Mouse (Mus musculus): ENCODE results near the gene Cdk7.
"Not testable (repeated sequence)": the region's sequence is repeated elsewhere in the genome, so short reads cannot be mapped to it uniquely, and the experiment has no call there.

Cdk7 gene

GRCm38 (mm10) chr13:100730861-100731176 lies at the start of gene Cdk7:
Gene Cdk7, minus strand, starts transcription at chr13:100730939.
- peak; percentile 96 for DNase-seq

- no peak for DNase-seq
These were observed 46.8 kb upstream of the Cdk7 start for GRCm38 (mm10) chr13:100777491-100777890.

DNA sequence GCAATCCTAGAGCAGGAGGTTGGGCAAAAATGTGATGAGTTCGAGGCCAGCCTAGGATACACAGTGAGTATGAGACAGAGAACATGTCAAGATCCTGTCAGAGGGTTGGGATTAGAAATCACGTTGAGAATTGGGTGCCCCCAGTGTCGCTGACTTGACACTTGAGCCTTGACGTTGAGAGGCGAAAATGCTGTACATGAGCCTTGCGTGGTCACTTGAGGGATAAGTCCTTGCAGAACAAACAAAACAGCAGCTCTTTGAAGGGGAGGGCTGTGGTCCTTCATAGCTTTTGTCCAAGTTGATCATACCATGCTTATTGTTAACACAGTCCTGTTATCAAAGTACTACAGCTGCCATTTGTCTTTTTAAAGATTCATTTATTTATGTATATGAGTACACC lies 46.0 kb upstream of the Cdk7 start:
- no peak for DNase-seq

- no peak for DNase-seq
These were observed 45.3 kb upstream of the Cdk7 start for GRCm38 (mm10) chr13:100776056-100776419.

DNA sequence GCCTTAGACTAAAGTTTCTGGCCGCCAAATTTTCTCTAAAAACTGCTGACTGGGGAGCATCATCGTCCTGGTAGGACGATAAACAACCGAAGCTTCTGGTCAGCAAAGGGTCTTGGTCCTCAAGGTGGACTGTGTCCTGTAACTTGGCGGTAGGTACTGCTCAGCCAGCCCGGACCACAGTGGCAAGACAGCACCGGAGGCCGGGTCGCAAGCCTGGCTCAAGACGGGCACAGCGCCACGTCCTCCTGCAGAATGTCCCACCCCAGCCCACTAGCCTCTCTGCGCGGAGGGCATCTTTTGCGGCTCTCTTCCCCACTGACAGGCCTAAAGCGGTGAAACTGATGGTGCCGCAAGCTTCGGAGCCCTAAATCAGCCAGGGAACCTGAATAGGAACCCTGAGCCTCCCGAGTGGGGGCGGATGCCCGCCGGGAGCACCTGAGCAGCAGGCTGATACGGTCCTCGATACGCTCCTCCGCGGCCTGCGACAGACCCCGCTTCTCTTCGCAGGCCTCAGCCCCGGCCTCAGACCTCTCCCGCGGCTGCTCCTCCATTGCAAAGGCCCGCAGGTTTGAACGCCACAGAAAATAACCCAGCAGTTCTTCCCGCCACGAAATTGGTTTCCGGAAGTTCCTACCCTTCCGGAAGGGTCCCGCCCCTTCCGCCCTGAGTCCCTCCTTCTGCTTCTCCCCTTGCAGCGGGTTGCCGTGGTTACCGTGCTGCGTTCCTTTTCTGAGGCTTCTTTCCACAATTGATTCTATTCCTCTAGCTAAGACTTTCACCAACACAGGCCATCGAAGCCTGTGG lies 44.7 kb upstream of the Cdk7 start, which contains the start of gene Cenph:
Gene Cenph, minus strand, starts transcription at position 648 of the 804 bp plus-strand sequence.
- DNase-seq, result peak; percentile 89

GRCm38 (mm10) chr13:100774704-100775103 lies 44.0 kb upstream of the Cdk7 start:
- DNase-seq, result no peak

GRCm38 (mm10) chr13:100755329-100755728 lies 24.6 kb upstream of the Cdk7 start:
- no peak for DNase-seq

- no peak for DNase-seq
These were observed 23.4 kb upstream of the Cdk7 start for GRCm38 (mm10) chr13:100754186-100754585.

- DNase-seq, result no peak
These were observed 22.3 kb upstream of the Cdk7 start for GRCm38 (mm10) chr13:100753011-100753410.

DNA sequence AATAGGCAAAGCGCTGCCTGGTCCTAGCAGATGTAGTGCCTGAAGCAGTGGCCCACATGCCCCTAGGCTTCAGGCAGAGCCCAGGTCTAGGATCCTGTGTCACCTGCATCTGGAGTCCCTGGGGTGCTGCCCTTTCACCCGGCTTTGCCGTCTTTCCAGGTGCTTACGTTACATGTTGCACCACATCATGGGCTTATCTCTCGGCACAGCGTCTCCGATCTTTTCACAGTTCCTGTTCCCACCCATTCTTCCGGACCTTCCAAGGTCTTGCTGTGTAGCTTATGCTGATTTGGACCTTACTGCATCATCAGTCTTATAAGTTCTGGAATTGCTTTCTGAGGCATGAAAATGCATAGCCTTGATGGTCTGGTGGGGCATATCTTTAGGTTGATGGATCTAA lies 21.8 kb upstream of the Cdk7 start:
- DNase-seq, result no peak

DNA sequence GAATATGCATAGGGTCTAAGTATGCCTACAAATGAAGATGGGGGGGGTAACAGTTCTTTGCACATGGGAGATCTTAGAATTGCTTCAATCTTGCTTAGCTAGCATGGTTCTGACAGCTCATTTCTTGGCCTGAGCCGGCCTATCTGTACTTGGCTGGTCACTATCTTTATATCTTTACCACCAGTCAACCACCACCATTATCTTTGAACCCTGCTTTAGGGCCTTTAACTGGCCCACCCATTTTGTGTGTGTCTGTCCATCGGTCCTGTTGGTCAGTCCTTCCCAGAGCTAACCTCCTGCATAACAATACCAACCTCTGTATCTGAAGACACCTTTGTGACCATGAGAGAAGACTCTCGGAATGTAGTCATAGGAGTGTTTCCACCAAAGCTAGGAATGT lies 20.7 kb upstream of the Cdk7 start:
- no peak for DNase-seq

DNA sequence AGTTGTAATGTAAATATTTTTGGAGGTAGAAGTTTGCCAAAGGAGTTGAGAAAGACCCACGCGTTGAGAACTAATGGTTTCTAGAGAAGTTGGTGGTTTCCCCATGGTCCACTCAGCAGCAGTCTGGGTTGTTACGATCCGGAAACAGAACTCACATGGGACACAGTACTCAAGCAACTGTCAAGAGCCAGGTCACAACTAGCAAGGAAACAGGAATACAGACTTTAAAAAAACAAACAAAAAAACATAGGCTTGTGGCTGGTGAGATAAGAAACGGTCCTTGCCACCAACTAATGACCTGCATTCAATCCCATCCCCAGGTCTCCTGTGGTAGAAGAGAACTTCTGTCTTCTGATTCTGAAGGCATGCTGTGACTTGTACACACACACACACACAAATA lies 20.1 kb upstream of the Cdk7 start:
- DNase-seq, result no peak

DNA sequence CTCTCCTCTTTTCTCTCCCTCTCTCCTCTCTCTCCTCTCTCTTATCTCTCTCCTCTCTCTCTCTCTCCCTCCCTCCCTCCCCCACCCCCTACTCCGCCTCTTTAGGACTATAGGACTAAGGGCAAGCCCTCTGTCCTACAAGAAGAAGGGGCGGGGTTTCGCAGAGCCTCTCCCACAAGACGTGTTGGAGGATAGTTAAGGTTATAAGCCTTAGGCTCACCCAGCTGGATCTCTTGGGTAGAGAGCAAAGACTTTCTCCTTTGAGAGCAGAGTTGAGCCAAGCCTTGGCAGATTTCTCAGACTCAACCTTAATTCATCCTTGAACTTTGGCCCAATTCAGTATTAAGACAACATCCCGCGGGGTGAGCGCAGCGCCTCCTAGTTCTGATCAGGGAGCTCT lies 17.9 kb upstream of the Cdk7 start:
- DNase-seq, result no peak

DNA sequence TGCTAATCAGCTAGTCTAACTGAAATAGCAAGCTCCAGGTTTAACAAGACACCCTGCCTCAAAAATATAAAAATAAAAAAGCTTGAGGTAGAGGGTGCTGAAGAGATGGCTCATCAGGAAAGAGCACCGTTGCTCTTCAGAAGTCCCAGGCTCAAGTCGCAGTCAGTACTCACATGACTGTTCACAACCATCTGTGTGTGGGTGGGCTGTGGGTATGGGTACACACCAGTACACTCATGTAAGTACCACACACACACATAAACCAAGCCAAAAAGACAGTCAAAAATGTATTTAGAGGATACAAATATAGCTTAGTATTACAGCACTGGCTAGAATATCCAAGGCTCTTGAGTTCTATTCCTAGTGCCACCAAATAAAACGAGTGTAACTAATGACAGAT lies 15.4 kb upstream of the Cdk7 start:
- no peak for DNase-seq

- DNase-seq, result peak; percentile 96
These were observed 13.5 kb upstream of the Cdk7 start, which contains the start of gene Mrps36 for GRCm38 (mm10) chr13:100744036-100744744. Gene Mrps36, minus strand, starts transcription at chr13:100744659.

- DNase-seq, result peak; percentile 37
These were observed 12.8 kb upstream of the Cdk7 start for GRCm38 (mm10) chr13:100743346-100744035.

DNA sequence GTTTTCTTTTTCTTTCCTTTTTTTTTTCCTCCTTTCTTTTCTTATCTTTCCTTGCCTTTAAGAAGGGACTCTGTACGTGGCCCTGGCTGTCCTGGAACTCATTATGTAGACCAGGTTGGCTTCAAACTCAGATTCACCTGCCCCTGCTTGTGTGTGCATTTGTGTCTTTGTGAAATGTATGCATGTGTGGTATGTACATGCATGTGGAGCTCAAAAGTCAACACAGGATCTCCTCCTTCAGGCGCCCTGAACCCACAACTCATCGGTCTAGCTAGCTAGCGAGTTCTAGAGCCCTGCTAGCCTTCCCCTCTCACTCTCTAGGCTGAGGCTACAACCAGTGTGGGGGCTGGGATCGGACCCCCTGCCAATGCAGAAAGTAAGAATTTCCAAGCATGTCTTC lies 12.1 kb upstream of the Cdk7 start:
- no peak for DNase-seq

GRCm38 (mm10) chr13:100732756-100733155 lies 2.0 kb upstream of the Cdk7 start:
- no peak for DNase-seq

DNA sequence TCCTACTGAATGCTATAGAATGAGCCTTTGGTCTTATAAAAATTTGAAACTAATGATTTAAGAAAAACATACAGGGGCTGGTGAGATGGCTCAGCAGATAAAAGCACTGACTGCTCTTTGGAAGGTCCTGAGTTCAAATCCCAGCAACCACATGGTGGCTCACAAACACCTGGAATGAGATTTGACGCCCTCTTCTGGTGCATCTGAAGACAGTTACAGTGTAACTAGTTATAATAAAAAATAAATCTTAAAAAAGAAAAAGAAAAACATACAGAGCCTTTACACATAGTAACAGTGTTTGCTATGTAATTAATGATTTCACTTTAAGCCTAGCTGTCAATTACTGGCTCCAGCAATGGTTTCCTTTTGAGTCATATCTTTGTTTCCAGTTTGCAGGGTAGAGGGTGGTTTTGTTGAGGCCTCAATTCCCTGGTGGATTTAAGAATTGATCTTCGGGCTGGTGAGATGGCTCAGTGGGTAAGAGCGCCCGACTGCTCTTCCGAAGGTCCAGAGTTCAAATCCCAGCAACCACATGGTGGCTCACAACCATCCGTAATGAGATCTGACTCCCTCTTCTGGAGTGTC lies 815 bp upstream of the Cdk7 start:
- not testable (repeated sequence) for DNase-seq

- DNase-seq, result peak; percentile 24
These were observed 432 bp downstream of the Cdk7 start for GRCm38 (mm10) chr13:100730153-100730860.

DNA sequence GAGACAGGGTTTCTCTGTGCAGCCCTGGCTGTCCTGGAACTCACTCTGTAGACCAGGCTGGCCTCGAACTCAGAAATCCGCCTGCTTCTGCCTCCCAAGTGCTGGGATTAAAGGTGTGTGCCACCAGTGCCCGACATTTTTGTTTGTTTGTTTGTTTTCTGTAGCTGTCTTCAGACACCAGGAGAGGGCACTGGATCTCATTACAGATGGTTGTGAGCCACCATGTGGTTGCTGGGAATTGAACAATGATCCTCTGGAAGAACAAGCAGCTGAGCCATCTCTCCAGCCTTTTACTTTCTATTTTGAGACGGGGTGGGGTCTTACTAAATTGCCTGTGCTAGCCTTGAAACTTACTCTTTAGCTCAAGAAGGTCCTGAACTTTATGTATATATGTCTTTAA lies 2.2 kb downstream of the Cdk7 start:
- not testable (repeated sequence) for DNase-seq

DNA sequence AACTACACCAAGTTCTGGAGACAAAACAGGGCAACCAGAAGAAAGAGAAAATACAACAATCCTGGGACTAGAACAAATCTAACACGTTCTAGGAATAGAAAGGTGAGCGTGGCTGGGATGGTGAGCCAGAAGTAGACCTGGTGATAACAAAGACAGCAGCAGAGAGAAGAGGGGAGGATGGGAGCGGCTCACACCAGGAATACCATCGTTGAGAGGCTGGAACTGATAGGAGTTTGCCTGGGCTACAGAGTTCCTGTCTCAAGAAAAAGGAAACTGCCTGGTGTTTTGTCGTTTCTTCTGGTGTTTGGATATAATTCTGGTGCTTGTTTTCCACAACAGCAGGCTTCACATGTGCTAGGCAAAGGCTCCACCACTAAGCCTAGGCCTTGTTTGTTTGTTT lies 2.7 kb downstream of the Cdk7 start:
- no peak for DNase-seq

GRCm38 (mm10) chr13:100725194-100725593 lies 5.5 kb downstream of the Cdk7 start:
- no peak for DNase-seq

Data from kidney, postnatal 14 days (tissue).